Mouse (Mus musculus) midbrain, embryonic 14.5 days (tissue): ENCODE results near the gene Dppa5a. TPM values are rescaled to one million over a fixed set of nuclear protein-coding genes. Genes with fewer than 3 reads are reported as not detected.
"Not testable (repeated sequence)": the region's sequence is repeated elsewhere in the genome, so short reads cannot be mapped to it uniquely, and the experiment has no call there.

ENCODE experiments used
- ATAC-seq: fragments of 200-750 bp; cut with Nextera tagmentation; 2 replicates; pipeline ENCODE4 v1.8.0; 2017; ENCODE audit warnings: moderate number of reproducible peaks, moderate library complexity; ENCODE audit not compliant: low FRiP score, low TSS enrichment
- DNase-seq: peaks from one replicate; pipeline ENCODE4 v3.0.0-alpha.2; 2015
- H3K27ac ChIP-seq: fragments of 300-500 bp; sonication (generic); replicated peaks from 2 replicates; pipeline ENCODE4 v1.5.1; 2014; ENCODE audit warnings: mild to moderate bottlenecking, low read depth, low read length, moderate library complexity
- H3K27me3 ChIP-seq: fragments of 300-500 bp; sonication (generic); 2 replicates; pipeline ENCODE4 v1.6.1; 2014; ENCODE audit warnings: low read length, control low read depth, mixed read lengths; ENCODE audit not compliant: control insufficient read depth, insufficient read depth
- H3K36me3 ChIP-seq: fragments of 300-500 bp; sonication (generic); 2 replicates; pipeline ENCODE4 v1.6.1; 2014; ENCODE audit warnings: low read length, control low read depth; ENCODE audit not compliant: control insufficient read depth, insufficient read depth
- H3K4me1 ChIP-seq: fragments of 300-500 bp; sonication (generic); 2 replicates; pipeline ENCODE4 v1.6.1; 2014; ENCODE audit warnings: mild to moderate bottlenecking, antibody characterized with exemption, low read length, control low read depth; ENCODE audit not compliant: control insufficient read depth, insufficient read depth
- H3K4me2 ChIP-seq: fragments of 300-500 bp; sonication (generic); 2 replicates; pipeline ENCODE4 v1.6.1; 2014; ENCODE audit warnings: mild to moderate bottlenecking, low read length, moderate library complexity
- H3K4me3 ChIP-seq: fragments of 300-500 bp; sonication (generic); replicated peaks from 2 replicates; pipeline ENCODE4 v1.5.1; 2014; ENCODE audit warnings: low read depth, low read length
- H3K9ac ChIP-seq: fragments of 300-500 bp; sonication (generic); replicated peaks from 2 replicates; pipeline ENCODE4 v1.6.1; 2014; ENCODE audit warnings: mild to moderate bottlenecking, low read length, moderate library complexity
- H3K9me3 ChIP-seq: fragments of 300-500 bp; sonication (generic); 2 replicates; pipeline ENCODE4 v1.6.1; 2016; ENCODE audit warnings: low read length, control low read depth, mixed read lengths; ENCODE audit not compliant: control insufficient read depth
- WGBS: fragments of 180-500 bp; shearing (Covaris S2); extraction: QIAGEN DNeasy Blood & Tissue Kit; methylation state at CpG from one replicate; pipeline ENCODE4 v1.1.7; 2014; 5-methylcytosine and 5-hydroxymethylcytosine counted together
- polyA plus RNA-seq: library from polyadenylated mRNA; unstranded; fragments of >200 nt; fragmentation: Nextera tagmentation; extraction: Ambion mirVana; gene quantifications from 2 replicates; pipeline ENCODE4 v1.2.1, GENCODE M21; 2014

Gene Dppa5a
- polyA plus RNA-seq, 1 experiment from 2014 or later = 5.9 TPM

DNA sequence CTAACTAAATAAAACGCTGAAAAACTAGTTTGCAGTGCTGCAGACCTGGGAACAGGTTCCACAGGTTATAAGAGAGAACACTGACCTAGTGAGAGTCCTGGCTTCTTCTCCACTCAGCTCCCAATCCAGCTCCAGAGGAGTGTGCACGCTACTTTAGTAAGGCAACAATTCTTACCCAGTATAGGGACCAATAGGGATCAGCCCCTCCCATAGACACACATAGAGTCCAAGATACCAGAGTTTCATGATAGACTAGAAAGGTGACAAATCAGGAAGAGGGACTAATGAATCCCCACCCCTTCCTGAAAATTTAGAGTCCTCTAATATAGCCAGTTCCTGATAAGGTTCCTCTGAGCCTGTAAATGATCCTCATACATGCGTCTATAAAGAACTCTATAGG lies 21.0 kb downstream of the Dppa5a start:
- H3K9ac ChIP-seq = no peak overlapping the region
- ATAC-seq (no peak), DNase-seq (no peak)
- H3K27ac ChIP-seq = no peak overlapping the region
- H3K4me1 ChIP-seq = no peaks in the 10 kb centered on the region
- no peaks in the 10 kb centered on the region for H3K27me3 ChIP-seq
- 76% methylated on average over 3 of the region's 3 CpGs for WGBS
- no peaks in the 10 kb centered on the region for H3K9me3 ChIP-seq
- H3K4me2 ChIP-seq = no peak overlapping the region
- no peak overlapping the region for H3K4me3 ChIP-seq
- no peaks in the 10 kb centered on the region for H3K36me3 ChIP-seq

DNA sequence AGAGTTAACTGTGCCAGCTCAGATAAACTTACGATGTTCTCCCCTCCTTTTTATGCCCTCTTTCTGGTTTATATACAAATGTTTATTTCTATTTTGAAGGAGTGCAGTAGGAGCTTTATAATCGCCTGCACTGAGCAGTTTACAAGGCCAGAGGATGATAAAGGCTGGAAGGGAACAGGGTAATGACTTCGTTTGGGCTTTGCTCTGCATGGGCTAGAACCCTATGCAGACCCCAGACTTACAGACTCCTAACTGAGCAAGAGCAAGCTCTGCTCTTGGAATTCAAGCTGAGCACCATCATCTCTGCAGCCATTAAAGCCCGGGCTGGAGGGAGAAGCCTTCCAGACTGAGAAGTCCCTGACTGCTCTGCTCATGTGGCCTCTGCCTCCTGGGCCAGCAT lies 22.7 kb downstream of the Dppa5a start:
- not testable (repeated sequence) for H3K9me3 ChIP-seq, H3K27ac ChIP-seq, H3K4me1 ChIP-seq, DNase-seq, H3K36me3 ChIP-seq, H3K27me3 ChIP-seq, H3K9ac ChIP-seq, H3K4me3 ChIP-seq, ATAC-seq, H3K4me2 ChIP-seq
- 67% methylated on average over 4 of the region's 4 CpGs for WGBS

DNA sequence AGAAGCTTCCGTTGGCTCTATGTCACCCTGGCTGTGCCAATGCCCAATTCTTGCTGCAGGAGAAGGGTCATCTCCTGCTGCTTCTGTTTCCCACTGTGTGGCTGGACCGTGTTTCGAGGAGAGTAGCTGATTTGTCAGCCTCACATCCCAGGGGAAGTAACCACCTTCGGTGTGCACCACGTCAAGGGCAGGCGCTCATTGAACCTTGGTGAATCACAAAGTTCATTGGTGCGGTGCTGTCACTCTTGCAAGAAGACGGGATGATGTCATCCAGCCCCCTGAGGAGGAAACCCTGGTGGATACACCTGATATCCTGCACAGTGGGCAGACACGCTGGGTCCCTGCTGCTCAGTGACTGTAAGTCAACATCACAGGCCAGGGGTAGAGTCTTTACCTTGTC lies 24.9 kb downstream of the Dppa5a start:
- not testable (repeated sequence) for H3K4me3 ChIP-seq, H3K4me2 ChIP-seq, ATAC-seq, H3K9ac ChIP-seq, H3K27ac ChIP-seq, DNase-seq, H3K36me3 ChIP-seq, H3K4me1 ChIP-seq, H3K27me3 ChIP-seq, H3K9me3 ChIP-seq
- WGBS = 89% methylated on average over 9 of the region's 9 CpGs

DNA sequence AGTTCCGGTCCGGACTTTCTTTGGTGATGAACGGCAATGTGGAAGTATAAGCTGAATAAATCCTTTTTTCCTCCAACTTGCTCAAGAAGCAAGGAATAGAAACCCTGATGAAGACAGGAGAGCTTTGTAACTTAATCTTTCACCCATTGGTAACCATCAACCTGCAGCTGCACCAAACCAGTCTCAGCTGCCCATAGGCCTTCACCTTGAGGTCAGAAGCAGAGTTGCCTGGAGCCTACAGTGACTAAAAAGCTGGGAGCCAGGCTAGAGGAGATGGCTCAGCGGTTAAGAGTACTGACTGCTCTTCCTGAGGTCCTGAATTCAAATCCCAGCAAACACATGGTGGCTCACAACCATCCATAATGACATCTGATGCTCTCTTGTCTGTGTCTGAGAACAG lies 25.5 kb downstream of the Dppa5a start:
- not testable (repeated sequence) for DNase-seq, H3K9ac ChIP-seq, H3K27me3 ChIP-seq, H3K9me3 ChIP-seq, H3K4me1 ChIP-seq, H3K36me3 ChIP-seq, H3K27ac ChIP-seq, H3K4me3 ChIP-seq, H3K4me2 ChIP-seq, ATAC-seq
- 85% methylated on average over 4 of the region's 4 CpGs for WGBS

DNA sequence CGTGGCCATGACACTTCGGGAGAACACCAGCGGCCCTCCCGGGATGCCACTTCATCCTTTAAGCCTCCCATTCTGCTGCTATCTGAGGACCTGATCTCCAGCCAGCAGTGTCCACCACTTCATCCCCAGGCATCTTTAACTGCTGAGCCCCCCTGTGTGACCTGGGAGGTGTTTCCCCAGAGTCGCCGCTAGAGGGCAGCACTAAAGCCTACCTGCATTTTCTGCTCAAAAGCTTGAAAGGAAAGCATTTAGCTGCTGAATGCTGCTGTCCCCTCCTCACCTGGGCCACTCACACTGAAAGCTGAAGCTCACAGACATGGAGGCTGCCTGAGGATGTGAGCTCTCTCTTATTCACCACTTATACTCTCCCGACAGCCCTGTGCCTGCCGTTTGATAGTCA lies 27.7 kb downstream of the Dppa5a start:
- not testable (repeated sequence) for H3K9me3 ChIP-seq, H3K4me1 ChIP-seq, H3K9ac ChIP-seq, H3K4me3 ChIP-seq, H3K27me3 ChIP-seq, ATAC-seq, H3K36me3 ChIP-seq, H3K4me2 ChIP-seq, H3K27ac ChIP-seq
- 15% methylated on average over 8 of the region's 8 CpGs for WGBS
- peak; percentile 79 for DNase-seq

DNA sequence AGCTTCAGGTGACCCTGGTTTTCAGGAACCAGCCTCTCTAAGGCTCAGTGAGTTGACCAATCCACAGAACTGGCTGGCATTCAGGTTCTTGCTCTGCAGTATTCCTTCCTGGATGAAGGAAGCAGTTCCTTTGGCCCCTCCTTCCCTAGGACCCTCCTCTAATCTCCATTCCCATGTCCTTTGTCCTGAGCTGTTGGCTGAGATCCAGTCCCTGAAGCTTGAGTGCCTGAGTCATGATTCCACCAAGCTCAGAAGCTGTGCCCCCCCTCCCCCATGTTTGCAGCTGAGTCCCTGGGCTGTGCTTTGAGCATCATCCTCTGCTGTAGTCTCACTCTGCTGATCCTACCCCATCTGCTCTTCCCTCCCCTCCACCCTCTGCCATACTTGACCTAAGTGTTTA lies 30.9 kb downstream of the Dppa5a start:
- not testable (repeated sequence) for H3K4me3 ChIP-seq, H3K27me3 ChIP-seq, H3K9ac ChIP-seq, H3K4me1 ChIP-seq, H3K36me3 ChIP-seq, H3K27ac ChIP-seq, H3K4me2 ChIP-seq, H3K9me3 ChIP-seq
- DNase-seq = peak; percentile 13
- ATAC-seq = 0 out of 2 replicates have a peak, but pooled peaks have one; percentile 34

DNA sequence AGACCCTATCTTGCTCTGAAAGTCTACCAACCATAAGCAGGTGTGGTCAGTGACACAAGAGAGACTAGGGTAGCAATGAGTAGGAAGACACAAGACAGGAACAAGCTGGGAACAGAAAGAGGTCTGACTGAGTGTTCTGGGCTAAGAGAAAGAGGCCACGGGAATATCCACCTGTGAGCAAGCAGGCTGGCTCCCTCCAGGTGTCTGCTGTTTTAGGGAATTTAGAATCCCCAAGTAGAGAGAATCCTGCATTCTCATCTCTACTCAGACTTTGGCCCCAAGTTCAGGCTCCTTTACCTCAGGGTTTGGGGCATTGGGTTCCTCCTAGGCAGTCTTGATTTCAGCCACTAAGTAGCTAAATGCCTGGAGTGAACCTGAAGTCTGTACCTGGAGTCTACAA lies 40.7 kb downstream of the Dppa5a start, which contains the start of gene Omt2b:
Gene Omt2b (plus strand): TSS at position 301 of the 400 bp plus-strand sequence.
- H3K4me1 ChIP-seq, H3K9me3 ChIP-seq, DNase-seq, H3K4me3 ChIP-seq, H3K36me3 ChIP-seq, H3K4me2 ChIP-seq, H3K27ac ChIP-seq, H3K9ac ChIP-seq, H3K27me3 ChIP-seq, ATAC-seq: not testable (repeated sequence)
- WGBS = 91% methylated on average over 1 of the region's 1 CpGs

DNA sequence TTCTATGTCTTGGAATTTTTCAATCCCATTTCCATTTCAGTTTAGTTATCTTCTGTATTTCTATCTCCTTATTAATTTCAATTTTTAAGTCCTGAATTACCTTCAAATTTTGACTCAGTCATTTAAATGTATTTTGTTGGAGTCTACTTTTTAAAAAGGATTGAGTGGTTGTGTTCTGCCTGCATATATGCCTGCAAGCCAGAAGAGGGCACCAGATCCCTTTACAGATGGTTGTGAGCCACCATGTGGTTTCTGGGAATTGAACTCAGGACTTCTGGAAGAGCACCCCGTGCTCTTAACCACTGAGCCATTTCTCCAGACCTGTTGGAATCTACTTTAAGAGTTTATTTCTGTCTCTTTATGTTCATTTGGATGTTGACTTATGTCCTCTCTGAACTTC lies 48.5 kb downstream of the Dppa5a start:
- no peak overlapping the region for H3K27ac ChIP-seq
- H3K4me2 ChIP-seq = no peak overlapping the region
- ATAC-seq = no peak
- no peak overlapping the region for H3K9ac ChIP-seq
- H3K27me3 ChIP-seq = no peaks in the 10 kb centered on the region
- DNase-seq = no peak
- 38% methylated on average over 1 of the region's 1 CpGs for WGBS
- no peak overlapping the region for H3K4me3 ChIP-seq
- no peaks in the 10 kb centered on the region for H3K36me3 ChIP-seq
- no peaks in the 10 kb centered on the region for H3K9me3 ChIP-seq
- no peaks in the 10 kb centered on the region for H3K4me1 ChIP-seq
